Mouse (Mus musculus) intestine, postnatal 0 days (tissue): ENCODE results near the gene Tmem161a. TPM values are rescaled to one million over a fixed set of nuclear protein-coding genes. Genes with fewer than 3 reads are reported as not detected.

Experiments used
- ATAC-seq: fragments of 200-750 bp; cut with Nextera tagmentation; 2 replicates; pipeline ENCODE4 v1.8.0; 2017; ENCODE audit warnings: mild to moderate bottlenecking, moderate TSS enrichment, moderate library complexity
- H3K27ac ChIP-seq: fragments of 300-500 bp; sonication (generic); 2 replicates; pipeline ENCODE4 v1.5.1; 2014; ENCODE audit warnings: mild to moderate bottlenecking, low read depth, low read length, moderate library complexity
- H3K27me3 ChIP-seq: fragments of 300-500 bp; sonication (generic); replicated peaks from 2 replicates; pipeline ENCODE4 v1.6.1; 2014; ENCODE audit warnings: low read length, mixed read lengths; ENCODE audit not compliant: control insufficient read depth, insufficient read depth
- H3K36me3 ChIP-seq: fragments of 300-500 bp; sonication (generic); 2 replicates; pipeline ENCODE4 v1.6.1; 2014; ENCODE audit warnings: mild to moderate bottlenecking, moderate library complexity; ENCODE audit not compliant: control insufficient read depth, insufficient read depth
- H3K4me1 ChIP-seq: fragments of 300-500 bp; sonication (generic); replicated peaks from 2 replicates; pipeline ENCODE4 v1.6.1; 2014; ENCODE audit warnings: antibody characterized with exemption, low read length, mixed read lengths; ENCODE audit not compliant: control insufficient read depth, insufficient read depth
- H3K4me2 ChIP-seq: fragments of 300-500 bp; sonication (generic); replicated peaks from 2 replicates; pipeline ENCODE4 v1.6.1; 2014; ENCODE audit warnings: low read depth, mild to moderate bottlenecking, moderate library complexity
- H3K4me3 ChIP-seq: fragments of 300-500 bp; sonication (generic); 2 replicates; pipeline ENCODE4 v1.5.1; 2014; ENCODE audit warnings: low read depth, low read length
- H3K9ac ChIP-seq: fragments of 300-500 bp; sonication (generic); 2 replicates; pipeline ENCODE4 v1.6.1; 2014; ENCODE audit warnings: mild to moderate bottlenecking, low read depth, low read length
- H3K9me3 ChIP-seq: fragments of 300-500 bp; sonication (generic); 2 replicates; pipeline ENCODE4 v1.6.1; 2016; ENCODE audit warnings: mixed run types; ENCODE audit not compliant: control insufficient read depth
- CTCF ChIP-seq: sonication (generic); IDR thresholded peaks from 2 replicates; pipeline ENCODE4 v1.5.1; 2016; ENCODE audit warnings: low read depth, mild to moderate bottlenecking, control low read depth, antibody characterized with exemption, moderate library complexity
- WGBS: fragments of 180-500 bp; shearing (Covaris S2); extraction: QIAGEN DNeasy Blood & Tissue Kit; methylation state at CpG from one replicate; pipeline ENCODE4 v1.1.7; 2014; 5-methylcytosine and 5-hydroxymethylcytosine counted together
- polyA plus RNA-seq: library from polyadenylated mRNA; unstranded; fragments of >200 nt; fragmentation: Nextera tagmentation; extraction: Ambion mirVana; gene quantifications from 2 replicates; pipeline ENCODE4 v1.2.1, GENCODE M21; 2015

The Tmem161a gene
- polyA plus RNA-seq, 1 experiment from 2014 or later = 42.0 TPM

- no peak overlapping the region for H3K27ac ChIP-seq
Measured at GRCm38 (mm10) chr8:70158069-70158853, 13.9 kb upstream of the Tmem161a start.

GRCm38 (mm10) chr8:70159211-70159610, 12.9 kb upstream of the Tmem161a start:
- no peaks in the 10 kb centered on the region for H3K27me3 ChIP-seq
- no peak overlapping the region for H3K4me2 ChIP-seq
- no peak for TF ChIP-seq CTCF
- H3K36me3 ChIP-seq = no peaks in the 10 kb centered on the region
- WGBS = 78% methylated on average over 4 of the region's 4 CpGs
- no peak for ATAC-seq
- H3K4me3 ChIP-seq = no peak overlapping the region
- no peaks in the 10 kb centered on the region for H3K9me3 ChIP-seq
- no peak overlapping the region for H3K9ac ChIP-seq
- H3K27ac ChIP-seq = no peak overlapping the region
- H3K4me1 ChIP-seq = 0 out of 2 replicates have a peak, but pooled peaks cover 3% of the 10 kb centered on the region

More at GRCm38 (mm10) chr8:70158069-70158853, 13.9 kb upstream of the Tmem161a start:
- Histone ChIP-seq H3K27me3 (no peaks in the 10 kb centered on the region), H3K36me3 (no peaks in the 10 kb centered on the region), H3K4me1 (0 out of 2 replicates have a peak, but pooled peaks cover 3% of the 10 kb centered on the region), H3K4me3 (peak overlapping the region; percentile 55), H3K9ac (peak overlapping the region; percentile 40; the same call in 1 of the 2 replicates), H3K9me3 (no peaks in the 10 kb centered on the region), H3K4me2 (peak overlapping the region; percentile 94)
- WGBS = 8% methylated on average over 40 of the region's 40 CpGs
- no peak for TF ChIP-seq CTCF
- ATAC-seq = peak; percentile 72

- Histone ChIP-seq H3K9ac (no peak overlapping the region), H3K9me3 (no peaks in the 10 kb centered on the region), H3K4me3 (no peak overlapping the region), H3K36me3 (no peaks in the 10 kb centered on the region), H3K4me1 (0 out of 2 replicates have a peak, but pooled peaks cover 3% of the 10 kb centered on the region), H3K4me2 (no peak overlapping the region), H3K27me3 (no peaks in the 10 kb centered on the region), H3K27ac (no peak overlapping the region)
- no peak for TF ChIP-seq CTCF
- WGBS = 67% methylated on average over 13 of the region's 13 CpGs
- ATAC-seq = no peak
Measured at GRCm38 (mm10) chr8:70160015-70160414, 12.1 kb upstream of the Tmem161a start.

- no peak for ATAC-seq
- WGBS = 79% methylated on average over 3 of the region's 3 CpGs
- H3K36me3 ChIP-seq = no peaks in the 10 kb centered on the region
- H3K4me3 ChIP-seq = no peak overlapping the region
- no peaks in the 10 kb centered on the region for H3K9me3 ChIP-seq
- TF ChIP-seq CTCF = no peak
- peaks cover 4% of the 10 kb centered on the region; the same call in 1 of the 2 replicates for H3K27me3 ChIP-seq
- no peak overlapping the region for H3K27ac ChIP-seq
- no peak overlapping the region for H3K4me2 ChIP-seq
- H3K4me1 ChIP-seq = 0 out of 2 replicates have a peak, but pooled peaks cover 3% of the 10 kb centered on the region
- H3K9ac ChIP-seq = no peak overlapping the region
Measured at GRCm38 (mm10) chr8:70163316-70163715, 8.8 kb upstream of the Tmem161a start.

- peak overlapping the region; percentile 21; the same call in 1 of the 2 replicates for H3K4me3 ChIP-seq
- peak overlapping the region; percentile 61 for H3K4me2 ChIP-seq
- no peak overlapping the region for H3K27ac ChIP-seq
- 3% methylated on average over 21 of the region's 21 CpGs for WGBS
- no peak overlapping the region for H3K9ac ChIP-seq
- 0 out of 2 replicates have a peak, but pooled peaks cover 3% of the 10 kb centered on the region for H3K4me1 ChIP-seq
- peak; percentile 52 for ATAC-seq
- TF ChIP-seq CTCF = peak; percentile 99
- peaks cover 4% of the 10 kb centered on the region; the same call in 1 of the 2 replicates for H3K27me3 ChIP-seq
- no peaks in the 10 kb centered on the region for H3K9me3 ChIP-seq
- H3K36me3 ChIP-seq = no peaks in the 10 kb centered on the region
Measured at GRCm38 (mm10) chr8:70166504-70167110, 5.5 kb upstream of the Tmem161a start.

- ATAC-seq = no peak
- Histone ChIP-seq H3K27me3 (peaks cover 4% of the 10 kb centered on the region; the same call in 1 of the 2 replicates), H3K9me3 (no peaks in the 10 kb centered on the region), H3K4me3 (no peak overlapping the region), H3K9ac (no peak overlapping the region), H3K27ac (no peak overlapping the region), H3K4me1 (peaks cover 3% of the 10 kb centered on the region; the same call in 1 of the 2 replicates), H3K4me2 (no peak overlapping the region), H3K36me3 (no peaks in the 10 kb centered on the region)
- no peak for TF ChIP-seq CTCF
- WGBS = 71% methylated on average over 3 of the region's 3 CpGs
Measured at GRCm38 (mm10) chr8:70170116-70170515, 2.0 kb upstream of the Tmem161a start.
